Mouse (Mus musculus) C2C12 (cell line): Measurements from ENCODE around the gene Mcoln3. TPM values are rescaled to one million over a fixed set of nuclear protein-coding genes. Genes with fewer than 3 reads are reported as not detected.

Source experiments
- H3K27me3 ChIP-seq: one replicate; pipeline ENCODE4 v1.6.1; 2011; ENCODE audit not compliant: control insufficient read depth, insufficient read depth, insufficient read length
- H3K36me3 ChIP-seq: one replicate; pipeline ENCODE4 v1.6.1; 2011; ENCODE audit not compliant: control insufficient read depth, insufficient read depth
- H3K4me3 ChIP-seq: one replicate; pipeline ENCODE4 v1.5.1; 2011; ENCODE audit warnings: mild to moderate bottlenecking, control low read depth; ENCODE audit not compliant: poor library complexity, insufficient read depth, severe bottlenecking
- H3K79me2 ChIP-seq: one replicate; pipeline ENCODE4 v1.6.1; 2011; ENCODE audit not compliant: control insufficient read depth, insufficient read depth
- H3K79me3 ChIP-seq: one replicate; pipeline ENCODE4 v1.6.1; 2011; ENCODE audit warnings: low read depth, control low read depth
- H3ac ChIP-seq: one replicate; pipeline ENCODE3; 2011; ENCODE audit warnings: low read depth; ENCODE audit not compliant: control insufficient read depth, insufficient read length
- CEBPB ChIP-seq: IDR thresholded peaks from one replicate; pipeline ENCODE4 v1.6.1; 2011; ENCODE audit warnings: low read depth, mild to moderate bottlenecking, control low read depth, moderate library complexity
- CTCF ChIP-seq: IDR thresholded peaks from one replicate; pipeline ENCODE4 v1.5.1; 2011; ENCODE audit not compliant: control insufficient read depth, insufficient read depth, insufficient read length
- FOSL1 ChIP-seq: IDR thresholded peaks from one replicate; pipeline ENCODE4 v1.8.0; 2011; ENCODE audit warnings: mild to moderate bottlenecking, low read length; ENCODE audit not compliant: poor library complexity, insufficient read depth, severe bottlenecking
- MAX ChIP-seq: IDR thresholded peaks from one replicate; pipeline ENCODE4 v1.6.1; 2011; ENCODE audit warnings: mild to moderate bottlenecking, control low read depth
- MYOD1 ChIP-seq: IDR thresholded peaks from one replicate; pipeline ENCODE4 v1.6.1; 2011; ENCODE audit warnings: low read depth; ENCODE audit not compliant: control insufficient read depth, insufficient read length
- MYOG ChIP-seq: IDR thresholded peaks from one replicate; pipeline ENCODE4 v1.6.1; 2011; ENCODE audit not compliant: control insufficient read depth, insufficient read length; ENCODE audit errors: extremely low read depth
- USF1 ChIP-seq: IDR thresholded peaks from one replicate; pipeline ENCODE4 v1.6.1; 2011; ENCODE audit warnings: low read depth, mild to moderate bottlenecking, control low read depth, moderate library complexity
- polyA plus RNA-seq: library from polyadenylated mRNA; unstranded; fragments of >200 nt; fragmentation: generic; extraction: Trizol; gene quantifications from one replicate; pipeline ENCODE4 v1.2.1, GENCODE M21; 2012; ENCODE audit warnings: missing spikeins

Gene Mcoln3
- polyA plus RNA-seq, 1 experiment, result not detected

DNA sequence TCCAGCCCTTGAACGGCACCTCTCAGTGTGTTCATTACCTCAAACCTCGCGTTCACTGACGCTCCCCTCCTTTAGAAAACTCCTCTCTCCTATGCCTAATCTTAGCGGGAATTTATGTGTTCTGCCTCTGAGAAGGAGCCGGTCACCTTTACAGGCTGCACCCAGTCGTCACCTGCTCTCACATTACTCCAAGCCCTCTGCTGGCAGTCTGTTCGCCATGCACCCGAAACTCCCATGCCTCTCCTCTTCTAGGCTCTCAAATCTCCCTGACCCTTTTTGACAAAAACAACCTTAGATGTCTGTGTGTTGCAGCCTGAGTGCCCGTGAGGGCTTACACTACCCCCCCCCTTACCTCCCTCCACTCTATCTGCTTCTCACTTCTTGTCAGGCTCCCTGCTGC lies 19.2 kb downstream of the Mcoln3 start:
- H3K27me3 ChIP-seq, result peaks cover 10% of the 10 kb centered on the region
- H3K79me2 ChIP-seq, result no peaks in the 10 kb centered on the region
- TF ChIP-seq CEBPB (no peak), FOSL1 (no peak), USF1 (no peak), CTCF (no peak), MYOD1 (no peak), MYOG (no peak), MAX (no peak)
- no peaks in the 10 kb centered on the region for H3K36me3 ChIP-seq
- H3K4me3 ChIP-seq, result no peak overlapping the region
- no peak overlapping the region for H3ac ChIP-seq
- H3K79me3 ChIP-seq, result no peaks in the 10 kb centered on the region

DNA sequence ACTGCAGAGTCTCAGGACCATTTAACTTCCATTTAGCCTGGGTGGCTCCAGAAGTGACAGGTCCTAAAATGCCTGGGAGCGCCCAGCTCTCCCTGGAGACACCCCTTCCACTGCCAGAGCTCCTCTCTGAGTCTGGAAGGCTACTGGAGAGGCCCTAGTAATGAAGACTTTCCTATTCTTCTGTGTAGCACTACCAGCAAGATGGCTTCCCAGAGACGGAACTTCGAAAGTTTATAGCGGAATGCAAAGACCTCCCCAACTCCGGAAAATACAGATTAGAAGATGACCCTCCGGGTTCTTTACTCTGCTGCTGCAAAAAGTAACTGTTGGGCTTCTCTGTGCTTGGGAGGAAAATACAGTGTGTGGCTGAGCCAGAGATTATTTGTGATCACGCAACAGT lies 23.0 kb downstream of the Mcoln3 start:
- no peak for TF ChIP-seq FOSL1
- TF ChIP-seq CTCF, result no peak
- TF ChIP-seq MYOD1, result no peak
- no peaks in the 10 kb centered on the region for H3K79me3 ChIP-seq
- peaks cover 10% of the 10 kb centered on the region for H3K27me3 ChIP-seq
- H3K4me3 ChIP-seq, result no peak overlapping the region
- no peaks in the 10 kb centered on the region for H3K79me2 ChIP-seq
- H3K36me3 ChIP-seq, result no peaks in the 10 kb centered on the region
- H3ac ChIP-seq, result no peak overlapping the region

DNA sequence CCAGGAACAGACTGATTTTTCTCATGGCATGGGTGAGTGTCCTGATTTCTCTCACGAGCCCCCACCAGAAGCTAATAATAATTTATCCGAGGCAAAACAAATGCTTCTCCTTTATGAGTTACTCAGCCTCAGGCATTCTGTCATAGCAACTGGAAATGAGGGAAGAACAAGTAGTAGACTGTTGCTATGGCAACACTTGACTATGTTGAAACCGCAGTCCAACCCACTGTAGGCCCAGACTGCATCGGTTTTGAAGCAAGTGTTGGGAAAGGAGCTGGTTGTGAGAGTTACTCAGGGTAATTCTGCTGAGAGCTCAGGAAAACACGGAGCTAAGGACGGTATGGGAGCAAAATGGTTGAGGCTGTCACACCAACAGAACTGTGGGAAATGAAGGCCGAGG lies 25.3 kb downstream of the Mcoln3 start:
- no peaks in the 10 kb centered on the region for H3K36me3 ChIP-seq
- H3K4me3 ChIP-seq, result no peak overlapping the region
- H3ac ChIP-seq, result no peak overlapping the region
- TF ChIP-seq MAX (no peak), USF1 (no peak), FOSL1 (no peak), CEBPB (no peak), MYOG (no peak), MYOD1 (no peak), CTCF (no peak)
- peaks cover 10% of the 10 kb centered on the region for H3K27me3 ChIP-seq
- H3K79me2 ChIP-seq, result no peaks in the 10 kb centered on the region
- no peaks in the 10 kb centered on the region for H3K79me3 ChIP-seq

DNA sequence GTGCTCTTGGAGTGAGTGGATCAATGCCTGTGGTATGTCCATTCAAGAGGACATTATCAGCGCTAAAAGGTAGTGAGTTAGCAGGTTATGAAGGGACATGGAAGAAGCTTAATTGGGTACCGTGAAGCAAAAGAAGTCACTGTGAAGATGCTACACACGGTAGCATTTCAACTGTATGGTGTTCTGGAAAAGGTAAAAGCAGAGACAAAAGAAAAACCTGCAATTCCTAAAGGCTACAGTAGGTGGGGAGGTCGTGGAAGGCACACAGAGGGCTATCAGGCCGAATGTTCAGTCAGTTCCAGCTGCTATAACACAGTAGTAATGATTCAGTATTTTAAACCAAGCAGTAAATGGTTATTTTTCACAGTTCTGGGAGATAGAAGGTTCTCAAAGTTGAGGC lies 28.3 kb downstream of the Mcoln3 start:
- Histone ChIP-seq H3K79me3 (no peaks in the 10 kb centered on the region), H3K27me3 (no peaks in the 10 kb centered on the region), H3K4me3 (no peak overlapping the region), H3ac (no peak overlapping the region), H3K79me2 (no peaks in the 10 kb centered on the region), H3K36me3 (no peaks in the 10 kb centered on the region)
- TF ChIP-seq USF1, result no peak
- TF ChIP-seq CTCF, result no peak
- no peak for TF ChIP-seq MYOG
- no peak for TF ChIP-seq CEBPB
- no peak for TF ChIP-seq FOSL1
- TF ChIP-seq MYOD1, result no peak
- no peak for TF ChIP-seq MAX

DNA sequence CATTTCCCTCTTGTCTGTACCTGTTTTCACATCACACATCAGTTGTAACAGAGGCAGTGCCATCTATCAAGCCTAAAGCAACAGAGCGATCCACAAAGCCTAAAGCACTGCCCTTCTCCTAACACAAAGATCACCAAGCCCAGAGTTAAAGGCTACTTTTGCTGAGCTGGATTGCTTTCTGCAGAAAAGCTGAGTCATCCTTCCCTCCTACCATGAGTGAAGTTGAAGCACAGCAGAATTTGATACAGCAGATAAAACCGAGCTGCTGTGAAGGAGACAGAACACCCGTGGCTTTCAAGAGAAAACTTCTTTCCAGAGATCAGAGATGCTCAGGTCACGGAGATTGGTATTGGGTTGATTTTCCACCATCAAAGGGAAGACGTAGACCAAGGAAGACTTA lies 28.9 kb downstream of the Mcoln3 start:
- no peak overlapping the region for H3K4me3 ChIP-seq
- no peak overlapping the region for H3ac ChIP-seq
- H3K27me3 ChIP-seq, result no peaks in the 10 kb centered on the region
- H3K36me3 ChIP-seq, result no peaks in the 10 kb centered on the region
- no peaks in the 10 kb centered on the region for H3K79me3 ChIP-seq
- H3K79me2 ChIP-seq, result no peaks in the 10 kb centered on the region
- TF ChIP-seq MYOD1 (no peak), FOSL1 (no peak), USF1 (no peak), CEBPB (no peak), CTCF (no peak)

DNA sequence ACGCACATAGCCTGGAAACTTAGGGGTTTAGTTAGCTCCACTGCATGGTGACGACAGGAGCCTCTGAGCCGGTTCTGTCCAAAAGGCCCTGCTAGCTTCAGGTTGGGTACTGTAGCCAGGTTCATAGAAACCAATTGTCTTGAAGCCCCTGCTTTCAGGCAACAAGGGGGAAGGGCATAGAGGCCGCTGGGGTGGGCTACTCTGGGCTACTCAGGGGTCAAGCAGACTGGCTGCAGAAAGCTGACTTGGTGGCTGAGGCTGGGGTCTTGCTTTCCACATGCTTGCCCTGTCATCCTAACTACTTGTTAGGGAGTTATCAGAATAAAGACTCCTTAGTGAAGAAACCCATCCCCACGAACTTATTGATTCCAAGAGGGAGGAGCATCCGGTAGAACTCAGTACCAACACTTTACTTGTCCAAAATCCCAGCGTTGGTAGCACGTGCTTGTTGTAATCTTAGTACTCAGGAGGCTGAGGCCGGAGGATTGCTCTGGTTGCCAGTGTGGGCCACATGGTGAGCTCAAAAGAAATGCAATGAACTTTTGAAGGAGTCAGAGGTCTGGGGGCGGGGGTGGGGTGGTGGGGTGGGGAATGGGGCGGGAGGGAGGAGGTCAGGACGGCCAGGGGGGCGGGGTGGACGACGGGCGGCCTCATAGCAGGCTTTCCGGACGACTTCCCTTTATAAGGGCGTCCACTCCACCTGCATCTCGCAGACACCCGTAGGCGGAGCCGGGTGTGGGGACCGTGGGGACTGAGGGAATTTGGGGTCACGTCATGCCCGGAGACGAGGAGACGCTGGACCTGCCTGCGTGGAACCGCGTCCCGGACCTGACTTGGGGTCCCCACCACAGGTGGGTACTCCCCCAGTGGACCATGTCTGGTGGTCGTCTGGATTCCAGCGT lies 32.2 kb downstream of the Mcoln3 start, which contains the start of gene Mcoln2:
Gene Mcoln2 (plus strand): TSS at position 678 of the 902 bp plus-strand sequence.
- TF ChIP-seq USF1, result no peak
- no peak for TF ChIP-seq MYOG
- TF ChIP-seq FOSL1, result no peak
- no peak for TF ChIP-seq MAX
- no peak for TF ChIP-seq CEBPB
- TF ChIP-seq MYOD1, result no peak
- TF ChIP-seq CTCF, result no peak
- Histone ChIP-seq H3K79me2 (no peaks in the 10 kb centered on the region), H3K27me3 (no peaks in the 10 kb centered on the region), H3K4me3 (no peak within 1 kb of the TSS), H3K36me3 (no peaks in the 10 kb centered on the region), H3K79me3 (no peaks in the 10 kb centered on the region), H3ac (no peak within 1 kb of the TSS)
